Mouse (Mus musculus) frontal cortex, postnatal 14 days (tissue): ENCODE data around the gene Emc4.

Source experiments
- DNase-seq, 2 experiments: peaks; one replicate each; pipeline ENCODE4 v3.0.0; 2022; ENCODE audit warnings: low spot score in 2 of 2

The Emc4 gene

GRCm38 (mm10) chr2:112367726-112368673, at the start of gene Emc4:
Emc4 (minus strand) TSS chr2:112368027.
- DNase-seq, result peak; percentile 85 to 89

GRCm38 (mm10) chr2:112407030-112407429, 39.2 kb upstream of the Emc4 start:
- DNase-seq, result no peak

- DNase-seq, result no peak
Observed at GRCm38 (mm10) chr2:112396649-112397048, 28.8 kb upstream of the Emc4 start.

GRCm38 (mm10) chr2:112393958-112394357, 26.1 kb upstream of the Emc4 start:
- DNase-seq, result no peak

- no peak for DNase-seq
Observed at GRCm38 (mm10) chr2:112392689-112393088, 24.9 kb upstream of the Emc4 start.

- DNase-seq, result no peak
Observed at GRCm38 (mm10) chr2:112391346-112392000, 23.6 kb upstream of the Emc4 start.

- no peak for DNase-seq
Observed at GRCm38 (mm10) chr2:112390843-112391242, 23.0 kb upstream of the Emc4 start.

- no peak for DNase-seq
Observed at GRCm38 (mm10) chr2:112381219-112381618, 13.4 kb upstream of the Emc4 start.

- DNase-seq, result no peak
Observed at GRCm38 (mm10) chr2:112380131-112380530, 12.3 kb upstream of the Emc4 start.

GRCm38 (mm10) chr2:112378973-112379898, 11.4 kb upstream of the Emc4 start, which contains the start of gene Katnbl1:
Katnbl1 (plus strand) TSS chr2:112379211.
- DNase-seq, result peak; percentile 78 to 84

GRCm38 (mm10) chr2:112374610-112375009, 6.8 kb upstream of the Emc4 start:
- no peak for DNase-seq

GRCm38 (mm10) chr2:112373141-112373540, 5.3 kb upstream of the Emc4 start:
- no peak for DNase-seq

GRCm38 (mm10) chr2:112369941-112370340, 2.1 kb upstream of the Emc4 start:
- DNase-seq, result no peak

GRCm38 (mm10) chr2:112367222-112367621, 605 bp downstream of the Emc4 start:
- peak in 1 of 2 experiments; percentile 11 for DNase-seq

GRCm38 (mm10) chr2:112360781-112361169, 7.1 kb downstream of the Emc4 start:
- no peak for DNase-seq

- no peak for DNase-seq
Observed at GRCm38 (mm10) chr2:112360012-112360780, 7.6 kb downstream of the Emc4 start.

- no peak for DNase-seq
Observed at GRCm38 (mm10) chr2:112359611-112360010, 8.2 kb downstream of the Emc4 start.

- DNase-seq, result no peak
Observed at GRCm38 (mm10) chr2:112353685-112354455, 14.0 kb downstream of the Emc4 start.

GRCm38 (mm10) chr2:112348246-112348645, 19.6 kb downstream of the Emc4 start:
- no peak for DNase-seq

GRCm38 (mm10) chr2:112341117-112341516, 26.7 kb downstream of the Emc4 start:
- no peak for DNase-seq
